Mouse (Mus musculus) hindbrain, embryonic 10.5 days (tissue): ENCODE measurements around the gene Trappc12. TPM values are rescaled to one million over a fixed set of nuclear protein-coding genes. Genes with fewer than 3 reads are reported as not detected.

Experiments
- DNase-seq: peaks from one replicate; pipeline ENCODE4 v3.0.0-alpha.2; 2017; ENCODE audit warnings: low spot score
- H3K27ac ChIP-seq: fragments of 300-500 bp; sonication (generic); 2 replicates; pipeline ENCODE4 v1.5.1; 2016; ENCODE audit warnings: mild to moderate bottlenecking, moderate library complexity
- H3K27me3 ChIP-seq: fragments of 300-500 bp; sonication (generic); 2 replicates; pipeline ENCODE4 v1.6.1; 2016; ENCODE audit warnings: mild to moderate bottlenecking; ENCODE audit not compliant: poor library complexity, insufficient read depth, severe bottlenecking
- H3K36me3 ChIP-seq: fragments of 300-500 bp; sonication (generic); 2 replicates; pipeline ENCODE4 v1.6.1; 2016; ENCODE audit warnings: mild to moderate bottlenecking, moderate library complexity
- H3K4me1 ChIP-seq: fragments of 300-500 bp; sonication (generic); replicated peaks from 2 replicates; pipeline ENCODE4 v1.6.1; 2016; ENCODE audit warnings: mild to moderate bottlenecking
- H3K4me3 ChIP-seq: fragments of 300-500 bp; sonication (generic); 2 replicates; pipeline ENCODE4 v1.5.1; 2016; ENCODE audit warnings: mild to moderate bottlenecking, moderate library complexity
- H3K9me3 ChIP-seq: fragments of 300-500 bp; sonication (generic); 2 replicates; pipeline ENCODE4 v1.6.1; 2016; ENCODE audit warnings: mild to moderate bottlenecking, moderate library complexity
- WGBS: fragments of 180-500 bp; shearing (Covaris S2); methylation state at CpG from one replicate; pipeline ENCODE4 v1.1.7; 2016; 5-methylcytosine and 5-hydroxymethylcytosine counted together
- polyA plus RNA-seq: library from polyadenylated mRNA; unstranded; fragments of >200 nt; fragmentation: Nextera tagmentation; extraction: Ambion mirVana; gene quantifications from 2 replicates; pipeline ENCODE4 v1.2.1, GENCODE M21; 2016

The Trappc12 gene
- polyA plus RNA-seq, 1 experiment from 2014 or later, result 38.1 TPM

DNA sequence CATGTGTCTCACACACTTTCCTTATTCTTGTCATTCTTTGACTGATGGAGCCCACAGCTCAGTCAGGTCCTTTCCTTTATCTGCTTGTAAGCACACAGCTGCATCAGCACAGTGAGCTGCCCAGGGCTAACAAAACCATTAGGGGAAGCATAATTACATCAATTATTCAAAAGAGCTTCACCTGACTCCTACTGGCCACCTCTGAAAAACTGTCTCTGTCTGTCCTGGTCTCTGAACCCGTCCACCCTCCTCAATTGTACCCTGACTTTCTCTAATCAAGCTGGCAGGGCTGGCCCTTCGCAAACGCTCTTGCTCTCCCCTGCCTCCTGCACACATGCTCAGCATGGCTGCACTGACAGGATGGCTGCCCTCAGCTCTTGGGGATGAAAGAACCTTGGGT lies 25.9 kb downstream of the Trappc12 start:
- no peaks in the 10 kb centered on the region for H3K9me3 ChIP-seq
- no peak overlapping the region for H3K27ac ChIP-seq
- 81% methylated on average over 3 of the region's 3 CpGs for WGBS
- no peak for DNase-seq
- H3K36me3 ChIP-seq, result peaks cover 54% of the 10 kb centered on the region
- no peaks in the 10 kb centered on the region for H3K27me3 ChIP-seq
- H3K4me3 ChIP-seq, result no peak overlapping the region
- peaks cover 5% of the 10 kb centered on the region for H3K4me1 ChIP-seq

- Histone ChIP-seq H3K27ac (no peak overlapping the region), H3K4me3 (no peak overlapping the region), H3K36me3 (peaks cover 62% of the 10 kb centered on the region), H3K4me1 (peaks cover 15% of the 10 kb centered on the region), H3K27me3 (no peaks in the 10 kb centered on the region), H3K9me3 (no peaks in the 10 kb centered on the region)
- no peak for DNase-seq
- 91% methylated on average over 2 of the region's 2 CpGs for WGBS
These were observed 32.2 kb downstream of the Trappc12 start for GRCm38 (mm10) chr12:28718106-28718505.

GRCm38 (mm10) chr12:28717066-28717465 lies 33.2 kb downstream of the Trappc12 start:
- Histone ChIP-seq H3K9me3 (no peaks in the 10 kb centered on the region), H3K27ac (no peak overlapping the region), H3K4me3 (no peak overlapping the region), H3K4me1 (peaks cover 15% of the 10 kb centered on the region), H3K36me3 (peaks cover 61% of the 10 kb centered on the region), H3K27me3 (no peaks in the 10 kb centered on the region)
- 69% methylated on average over 2 of the region's 2 CpGs for WGBS
- no peak for DNase-seq

DNA sequence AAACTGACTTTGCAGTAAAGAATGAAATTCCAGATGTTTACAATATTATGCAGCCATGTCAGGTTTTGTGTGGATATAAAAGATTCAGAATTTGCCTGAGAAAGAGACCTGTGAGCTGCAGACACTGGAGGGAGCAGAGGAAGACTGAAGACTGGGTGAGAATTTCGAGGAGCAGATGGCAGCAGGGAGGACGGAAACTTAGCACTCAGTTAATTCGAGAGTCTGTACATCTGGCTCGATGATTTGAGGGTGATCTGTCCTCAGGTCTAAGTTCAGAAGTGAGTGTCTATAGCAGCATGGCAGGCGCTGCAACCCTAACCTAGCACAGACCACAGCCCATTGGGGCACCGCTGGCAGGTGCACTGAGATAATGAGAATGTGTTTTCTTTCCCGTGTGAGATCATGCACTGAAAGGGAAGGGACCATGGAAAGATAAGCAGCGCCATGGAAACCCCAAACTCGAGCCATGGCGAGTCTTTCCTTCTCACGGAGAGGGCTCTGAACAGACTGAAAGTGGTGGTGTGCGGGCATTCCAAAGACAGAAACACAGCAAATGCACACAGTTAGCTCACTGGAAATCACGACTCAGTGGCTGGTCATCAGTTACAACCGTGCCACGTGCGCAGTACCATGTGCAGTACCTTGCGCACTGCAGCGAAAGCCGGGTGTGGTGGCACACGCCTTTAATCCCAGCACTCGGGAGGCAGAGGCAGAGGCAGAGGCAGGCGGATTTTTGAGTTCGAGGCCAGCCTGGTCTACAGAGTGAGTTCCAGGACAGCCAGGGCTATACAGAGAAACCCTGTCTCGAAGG lies 35.2 kb downstream of the Trappc12 start:
- H3K36me3 ChIP-seq, result peaks cover 61% of the 10 kb centered on the region
- H3K9me3 ChIP-seq, result no peaks in the 10 kb centered on the region
- H3K27ac ChIP-seq, result no peak overlapping the region
- DNase-seq, result no peak
- H3K27me3 ChIP-seq, result peaks cover 1% of the 10 kb centered on the region; the same call in 1 of the 2 replicates
- H3K4me3 ChIP-seq, result no peak overlapping the region
- peaks cover 15% of the 10 kb centered on the region for H3K4me1 ChIP-seq
- WGBS, result 91% methylated on average over 24 of the region's 24 CpGs

- H3K36me3 ChIP-seq, result peaks cover 50% of the 10 kb centered on the region
- no peaks in the 10 kb centered on the region for H3K9me3 ChIP-seq
- H3K4me3 ChIP-seq, result no peak overlapping the region
- WGBS, result 74% methylated on average over 22 of the region's 22 CpGs
- H3K4me1 ChIP-seq, result peaks cover under 1% of the 10 kb centered on the region; the same call in 1 of the 2 replicates
- no peak for DNase-seq
- H3K27ac ChIP-seq, result no peak overlapping the region
- H3K27me3 ChIP-seq, result peaks cover 45% of the 10 kb centered on the region
These were observed 39.6 kb downstream of the Trappc12 start for GRCm38 (mm10) chr12:28710566-28711185.

GRCm38 (mm10) chr12:28708154-28708553 lies 42.1 kb downstream of the Trappc12 start:
- DNase-seq, result no peak
- 87% methylated on average over 4 of the region's 4 CpGs for WGBS
- Histone ChIP-seq H3K4me3 (no peak overlapping the region), H3K4me1 (peaks cover 19% of the 10 kb centered on the region), H3K27ac (no peak overlapping the region), H3K27me3 (peaks cover 60% of the 10 kb centered on the region), H3K9me3 (no peaks in the 10 kb centered on the region), H3K36me3 (peaks cover 44% of the 10 kb centered on the region)

- peaks cover 19% of the 10 kb centered on the region for H3K36me3 ChIP-seq
- WGBS, result 90% methylated on average over 6 of the region's 6 CpGs
- H3K27ac ChIP-seq, result 0 out of 2 replicates have a peak overlapping the region, but pooled peaks have one; percentile 73
- peaks cover 88% of the 10 kb centered on the region for H3K27me3 ChIP-seq
- no peaks in the 10 kb centered on the region for H3K9me3 ChIP-seq
- H3K4me3 ChIP-seq, result no peak overlapping the region
- H3K4me1 ChIP-seq, result peaks cover 24% of the 10 kb centered on the region
- DNase-seq, result no peak
These were observed 45.1 kb downstream of the Trappc12 start for GRCm38 (mm10) chr12:28705204-28705603.

- peaks cover 11% of the 10 kb centered on the region for H3K36me3 ChIP-seq
- no peaks in the 10 kb centered on the region for H3K9me3 ChIP-seq
- H3K4me1 ChIP-seq, result peaks cover 29% of the 10 kb centered on the region
- peaks cover 84% of the 10 kb centered on the region for H3K27me3 ChIP-seq
- H3K27ac ChIP-seq, result peak overlapping the region; percentile 73
- H3K4me3 ChIP-seq, result no peak overlapping the region
- peak; percentile 60 for DNase-seq
- 5% methylated on average over 12 of the region's 12 CpGs for WGBS
These were observed 45.9 kb downstream of the Trappc12 start for GRCm38 (mm10) chr12:28704381-28704780.

DNA sequence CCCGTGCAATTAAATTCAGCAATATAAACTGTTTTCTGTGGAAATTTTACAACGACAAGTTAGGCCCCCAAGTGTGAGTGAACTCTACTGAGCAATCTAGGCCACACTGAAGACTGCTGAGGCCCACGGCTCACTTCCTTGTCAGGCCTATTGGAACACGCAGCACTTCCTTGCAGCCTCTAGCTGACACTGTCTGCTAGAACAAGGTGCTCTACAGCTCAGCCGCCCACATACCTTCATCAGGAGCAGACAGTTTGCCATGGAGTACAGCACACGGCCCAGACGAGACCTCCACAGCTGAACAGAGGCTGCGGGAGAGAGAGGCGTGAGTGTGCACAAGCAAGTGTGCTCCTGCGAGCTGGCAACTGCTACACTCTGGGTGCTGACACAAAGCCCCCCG lies 49.0 kb downstream of the Trappc12 start:
- Histone ChIP-seq H3K4me1 (peaks cover 32% of the 10 kb centered on the region), H3K36me3 (peaks cover 12% of the 10 kb centered on the region), H3K27ac (no peak overlapping the region), H3K27me3 (peaks cover 53% of the 10 kb centered on the region), H3K9me3 (no peaks in the 10 kb centered on the region), H3K4me3 (no peak overlapping the region)
- 89% methylated on average over 11 of the region's 11 CpGs for WGBS
- DNase-seq, result no peak

GRCm38 (mm10) chr12:28700561-28701025 lies 49.7 kb downstream of the Trappc12 start:
- no peak for DNase-seq
- Histone ChIP-seq H3K36me3 (peaks cover 14% of the 10 kb centered on the region), H3K4me3 (no peak overlapping the region), H3K27ac (peak overlapping the region; percentile 50; the same call in 1 of the 2 replicates), H3K27me3 (peaks cover 46% of the 10 kb centered on the region), H3K9me3 (no peaks in the 10 kb centered on the region), H3K4me1 (peaks cover 30% of the 10 kb centered on the region)
- 84% methylated on average over 19 of the region's 19 CpGs for WGBS

DNA sequence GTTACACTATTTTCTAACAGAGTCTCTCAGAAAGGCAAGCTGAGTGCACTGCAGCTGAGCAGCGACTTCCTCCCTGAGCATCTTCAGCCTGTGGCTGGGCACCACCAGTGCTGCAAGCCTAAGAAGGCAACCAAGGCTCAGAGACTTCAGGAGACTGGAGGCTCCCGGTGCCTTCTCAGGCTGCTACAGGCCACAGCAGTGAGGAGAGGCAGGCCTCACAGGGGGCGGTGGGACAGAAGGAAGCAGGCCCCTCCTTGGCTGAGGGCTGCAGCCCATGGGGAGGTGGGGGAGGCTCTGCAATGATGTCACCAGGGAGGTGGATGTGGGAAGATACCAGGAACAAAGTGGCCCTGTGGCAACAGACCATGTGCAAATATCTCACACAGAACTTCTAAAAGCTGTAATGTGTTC lies 50.2 kb downstream of the Trappc12 start:
- H3K4me3 ChIP-seq, result no peak overlapping the region
- H3K4me1 ChIP-seq, result peaks cover 26% of the 10 kb centered on the region
- DNase-seq, result no peak
- peaks cover 41% of the 10 kb centered on the region for H3K27me3 ChIP-seq
- WGBS, result 40% methylated on average over 3 of the region's 3 CpGs
- no peaks in the 10 kb centered on the region for H3K9me3 ChIP-seq
- peak overlapping the region; percentile 83 for H3K27ac ChIP-seq
- peaks cover 19% of the 10 kb centered on the region for H3K36me3 ChIP-seq

DNA sequence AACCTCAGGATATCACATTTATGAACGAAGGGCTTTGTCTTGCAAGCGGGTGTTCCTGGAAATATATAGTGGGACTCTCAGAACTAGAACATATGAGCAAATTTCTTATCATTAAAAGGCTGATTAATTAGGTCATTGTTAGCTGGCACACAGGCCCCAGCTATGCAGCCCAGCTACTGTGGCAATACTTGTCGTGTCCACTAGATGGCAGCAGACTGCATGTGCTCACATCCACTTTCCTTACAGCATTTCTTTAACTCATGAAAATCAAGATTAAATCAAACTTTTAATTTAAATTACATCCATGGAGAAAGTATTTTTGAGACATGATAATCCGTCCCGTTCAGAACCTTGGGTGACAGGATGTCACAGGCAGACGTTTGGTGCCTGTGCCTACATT lies 50.6 kb downstream of the Trappc12 start:
- whole genome bisulfite sequencing, result 8% methylated on average over 6 of the region's 6 CpGs
- H3K36me3 ChIP-seq, result peaks cover 24% of the 10 kb centered on the region
- H3K9me3 ChIP-seq, result no peaks in the 10 kb centered on the region
- H3K27me3 ChIP-seq, result peaks cover 38% of the 10 kb centered on the region
- no peak overlapping the region for H3K4me3 ChIP-seq
- peak; percentile 67 for DNase-seq
- peak overlapping the region; percentile 83 for H3K27ac ChIP-seq
- H3K4me1 ChIP-seq, result peaks cover 21% of the 10 kb centered on the region

DNA sequence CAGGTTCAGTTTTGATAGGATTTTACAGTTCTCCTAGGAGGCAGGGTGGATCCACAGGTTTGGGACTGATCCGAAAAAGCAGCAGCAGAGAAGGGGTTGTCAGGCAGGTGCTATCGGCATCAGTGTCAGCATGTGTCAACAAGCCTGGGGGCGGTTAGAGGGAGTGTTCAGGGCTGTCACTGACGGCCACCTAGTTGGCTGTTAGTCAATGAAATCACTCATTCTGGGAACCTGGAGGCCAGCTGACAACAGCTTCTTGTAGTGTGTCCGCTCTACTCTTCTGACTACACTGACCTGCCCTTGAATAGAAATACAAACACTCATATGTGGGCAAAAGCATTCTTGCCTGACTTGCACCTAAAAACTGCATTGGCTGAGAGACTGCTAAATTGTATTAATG lies 51.2 kb downstream of the Trappc12 start:
- WGBS, result 73% methylated on average over 5 of the region's 5 CpGs
- peaks cover 29% of the 10 kb centered on the region for H3K36me3 ChIP-seq
- peaks cover 19% of the 10 kb centered on the region for H3K4me1 ChIP-seq
- no peaks in the 10 kb centered on the region for H3K9me3 ChIP-seq
- no peak for DNase-seq
- no peak overlapping the region for H3K27ac ChIP-seq
- H3K27me3 ChIP-seq, result peaks cover 38% of the 10 kb centered on the region
- no peak overlapping the region for H3K4me3 ChIP-seq
